Mouse (Mus musculus): ENCODE measurements around the gene Mxra8. TPM values are rescaled to one million over a fixed set of nuclear protein-coding genes. Genes with fewer than 3 reads are reported as not detected.

The Mxra8 gene
- total RNA-seq, 2 experiments from 2014 or later: 46.9 to 58.4 TPM

DNA sequence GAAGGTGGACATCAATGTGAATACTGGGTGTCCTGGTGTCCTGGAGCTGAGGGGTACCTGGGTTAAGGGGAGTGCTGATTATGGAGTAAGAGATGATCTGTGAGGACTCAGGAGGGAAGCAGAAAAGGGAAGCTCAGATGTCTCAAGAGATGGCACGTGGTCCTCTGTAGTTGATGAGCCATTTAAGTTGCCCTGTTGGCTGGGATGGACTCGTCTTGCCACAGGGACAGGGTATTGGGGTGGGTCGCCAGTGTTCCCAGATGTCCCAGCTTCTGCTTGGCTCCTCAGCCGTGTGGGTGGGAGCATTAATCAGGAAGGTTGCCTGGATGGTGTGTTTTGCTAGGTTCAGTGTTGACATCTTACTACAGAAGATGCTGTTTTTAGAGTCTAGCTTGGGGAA lies 6.2 kb upstream of the Mxra8 start:
- DNase-seq: no peak
- intact Hi-C loops (cut with DNase I): no loop called here

DNA sequence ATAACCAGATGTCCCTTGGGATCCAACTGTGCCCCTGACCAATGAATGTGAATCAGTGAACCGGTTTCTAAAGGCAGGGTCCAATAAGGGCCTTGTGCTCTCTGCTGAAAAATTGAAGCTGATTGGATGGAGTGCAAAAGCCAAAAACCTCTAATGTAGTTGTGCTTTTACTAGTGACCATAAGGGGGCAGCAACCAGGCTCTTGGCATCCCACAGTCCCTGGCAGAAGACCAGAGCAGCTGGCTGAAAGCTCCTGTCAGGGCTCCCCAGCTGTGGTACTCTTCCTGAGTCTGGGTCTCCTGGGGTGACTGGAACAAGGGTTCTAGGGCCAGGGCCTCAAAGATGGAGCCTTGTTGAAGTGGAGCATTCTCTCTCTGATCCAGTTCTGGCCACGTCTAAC lies 5.6 kb upstream of the Mxra8 start:
- intact Hi-C loops (cut with DNase I): no loop called here
- peak; percentile 87 to 93 for DNase-seq

DNA sequence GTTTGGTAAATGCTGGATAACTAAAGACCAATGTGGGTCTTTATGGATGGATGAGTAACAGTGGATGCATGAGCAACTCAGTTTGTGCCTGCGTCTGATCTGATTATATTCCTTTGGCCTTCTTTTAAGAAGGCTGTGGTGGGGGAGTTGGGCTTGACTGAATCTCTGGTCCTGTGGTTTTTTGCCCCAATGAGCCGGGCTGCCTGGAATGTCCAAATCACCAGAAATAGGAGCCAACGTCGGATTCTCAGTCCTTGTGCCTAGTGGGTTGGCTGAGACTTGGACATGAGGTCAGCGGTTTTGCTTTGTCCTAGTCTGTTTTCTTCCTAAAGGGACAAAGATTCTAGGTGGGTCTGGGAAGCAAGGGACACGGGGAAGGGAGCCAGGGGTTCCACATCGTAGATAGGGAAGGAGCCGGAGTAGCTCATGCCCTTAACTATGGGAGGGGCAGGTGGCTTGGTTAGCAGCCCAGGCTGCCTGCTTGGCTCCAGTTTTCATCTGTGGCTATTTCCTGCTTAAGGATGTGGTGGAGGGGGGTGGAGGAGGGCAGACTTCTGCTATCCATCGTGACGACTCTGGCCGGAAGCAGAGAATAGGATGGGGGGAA lies 2.0 kb upstream of the Mxra8 start:
- intact Hi-C loops (cut with DNase I): no loop called here
- peak; percentile 63 to 69 for DNase-seq

DNA sequence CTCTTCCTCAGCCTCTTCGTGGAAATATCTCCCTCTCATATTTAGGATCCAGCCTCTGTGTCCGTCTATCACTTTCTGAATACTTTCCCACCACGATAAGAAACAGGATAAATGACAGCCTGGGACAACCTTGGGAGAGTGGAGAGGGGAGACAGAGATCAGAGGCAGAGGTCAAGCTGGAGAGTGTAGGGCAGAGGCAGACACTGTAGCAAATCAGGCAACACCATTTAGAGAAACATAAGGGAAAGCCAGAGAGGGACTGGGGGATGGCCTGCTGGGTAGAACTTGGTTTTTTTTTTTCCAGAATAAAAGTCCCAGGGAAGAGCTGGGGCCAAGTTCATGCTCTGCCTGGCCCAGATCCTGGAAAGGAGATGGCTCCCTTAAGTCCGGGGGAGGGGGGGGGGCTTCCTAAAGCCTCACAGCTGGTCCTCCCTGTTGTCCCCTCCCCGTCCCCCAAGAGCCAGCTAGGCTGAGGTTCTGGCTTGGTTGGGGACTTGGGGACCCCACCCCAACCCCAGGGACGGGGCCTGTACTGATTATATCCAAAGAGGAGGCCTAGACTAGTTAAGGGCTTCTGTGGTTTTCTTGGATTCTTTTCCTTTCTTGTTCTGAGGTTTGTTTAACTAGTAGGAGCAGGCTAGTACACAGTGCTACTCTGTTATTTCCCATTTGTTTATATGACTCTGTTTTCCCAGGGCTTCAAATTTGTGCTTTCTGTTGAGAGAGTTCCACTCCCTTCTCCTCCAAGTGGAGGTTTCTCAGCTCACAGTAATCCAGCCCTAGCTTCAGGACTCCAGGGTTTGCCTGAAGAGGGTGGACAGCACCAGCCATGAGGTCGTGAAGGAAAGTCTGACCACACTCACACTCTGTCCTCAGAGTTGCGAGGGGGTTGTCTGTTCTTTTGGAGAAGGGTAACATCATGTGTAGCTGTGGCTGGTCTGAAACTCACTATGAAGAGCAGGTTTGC lies 1.0 kb upstream of the Mxra8 start:
- peak; percentile 65 for DNase-seq
- intact Hi-C loops (cut with DNase I): no loop called here

DNA sequence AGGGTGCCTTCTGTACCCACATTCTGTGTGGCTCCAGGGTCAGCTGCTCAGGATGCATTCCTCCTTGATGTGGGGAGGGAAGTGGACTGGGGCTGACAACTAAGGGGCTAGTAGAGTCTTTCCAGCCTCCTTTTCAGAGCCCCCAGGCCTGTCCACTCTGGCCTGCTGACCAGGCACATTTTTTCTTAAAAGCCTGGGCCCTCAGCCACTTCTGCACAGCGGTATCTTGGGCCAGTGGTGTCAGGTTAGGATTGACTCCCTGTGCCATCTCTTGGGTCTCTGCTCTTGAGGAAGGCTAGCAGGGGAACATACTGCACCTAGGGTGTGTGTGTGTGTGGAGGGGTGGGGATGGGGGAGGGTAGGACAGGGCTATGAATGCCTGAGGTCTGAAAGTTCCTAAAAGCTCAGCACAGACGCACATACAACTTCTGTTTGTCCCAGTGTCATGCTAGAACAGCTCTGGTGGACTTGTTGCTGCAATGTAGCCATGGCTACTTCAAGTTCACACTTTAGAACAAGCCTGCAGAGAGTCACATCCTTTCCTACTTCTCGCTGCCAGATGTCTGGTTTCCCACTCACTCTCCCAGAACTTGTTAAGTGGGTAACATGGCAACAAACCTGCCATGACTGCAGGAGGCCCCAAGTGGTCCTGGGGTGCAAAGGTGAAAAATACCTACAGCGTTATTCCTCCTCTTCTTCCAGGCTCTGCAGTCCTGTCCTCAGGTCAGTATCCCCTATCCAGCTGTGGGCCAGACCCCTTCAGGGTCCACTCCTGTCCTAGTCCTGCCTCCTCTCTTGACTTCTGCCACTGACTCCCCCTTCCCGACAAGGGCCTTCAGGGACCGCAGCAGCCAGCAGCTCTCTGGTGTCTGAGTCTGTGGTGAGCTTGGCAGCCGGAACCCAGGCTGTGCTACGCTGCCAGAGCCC lies 859 bp downstream of the Mxra8 start:
- intact Hi-C loops (cut with DNase I): no loop called here
- DNase-seq: peak in 1 of 2 experiments; percentile 21

DNA sequence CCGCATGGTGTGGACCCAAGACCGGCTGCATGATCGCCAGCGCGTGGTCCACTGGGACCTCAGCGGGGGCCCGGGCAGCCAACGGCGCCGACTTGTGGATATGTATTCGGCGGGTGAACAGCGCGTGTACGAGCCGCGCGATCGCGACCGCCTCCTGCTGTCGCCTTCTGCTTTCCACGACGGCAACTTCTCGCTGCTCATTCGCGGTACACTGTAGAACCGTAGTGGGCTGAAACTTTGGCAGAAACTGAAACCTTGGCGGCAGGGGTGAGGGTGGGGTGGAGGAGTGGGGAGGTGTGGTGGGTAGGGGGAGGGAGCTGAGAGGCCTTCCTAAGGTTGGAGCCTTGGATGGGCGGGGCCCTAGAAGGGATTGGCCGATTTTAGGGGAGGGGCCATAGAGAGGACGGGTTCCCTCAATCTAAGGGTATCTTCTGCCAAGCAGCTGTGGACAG lies 1.5 kb downstream of the Mxra8 start:
- intact Hi-C loops (cut with DNase I): no loop called here
- peak; percentile 67 to 76 for DNase-seq

DNA sequence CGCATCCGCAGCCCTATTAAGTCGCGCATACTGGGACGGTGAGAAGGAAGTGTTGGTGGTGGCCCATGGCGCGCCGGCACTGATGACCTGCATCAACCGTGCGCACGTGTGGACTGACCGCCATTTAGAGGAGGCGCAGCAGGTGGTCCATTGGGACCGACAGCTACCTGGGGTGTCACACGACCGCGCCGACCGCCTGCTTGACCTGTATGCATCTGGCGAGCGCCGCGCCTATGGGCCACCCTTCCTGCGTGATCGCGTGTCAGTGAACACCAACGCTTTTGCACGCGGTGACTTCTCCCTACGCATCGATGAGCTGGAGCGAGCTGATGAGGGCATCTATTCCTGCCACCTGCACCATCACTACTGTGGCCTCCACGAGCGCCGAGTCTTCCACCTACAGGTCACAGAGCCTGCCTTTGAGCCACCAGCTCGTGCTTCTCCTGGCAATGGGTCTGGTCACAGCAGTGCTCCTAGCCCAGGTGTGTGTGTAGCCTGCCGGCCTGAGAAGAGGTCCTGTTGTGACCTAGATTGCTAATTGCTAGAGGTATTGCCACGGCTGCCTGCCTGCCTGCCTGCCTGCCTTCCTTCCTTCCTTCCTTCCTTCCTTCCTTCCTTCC lies 2.3 kb downstream of the Mxra8 start:
- intact Hi-C loops (cut with DNase I): no loop called here
- DNase-seq: no peak

DNA sequence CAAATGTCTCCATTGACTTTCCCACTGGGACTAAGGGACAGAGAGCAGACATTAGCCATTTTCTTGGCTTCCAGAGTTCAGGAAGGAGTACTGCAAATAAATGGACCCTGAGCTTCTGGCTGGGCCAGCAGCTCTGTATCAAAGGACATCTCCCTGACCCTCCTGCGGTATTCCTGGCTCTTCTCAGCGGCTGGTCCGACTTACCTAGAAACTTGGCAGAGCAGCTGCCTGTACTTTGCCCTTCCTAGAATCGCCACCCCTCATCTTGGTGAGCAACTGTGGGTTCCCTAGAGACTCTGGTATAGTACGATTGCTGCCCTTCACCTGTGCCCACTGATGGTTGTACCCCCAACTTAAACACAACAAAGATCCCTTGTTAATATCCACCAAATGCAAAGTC lies 3.8 kb downstream of the Mxra8 start:
- intact Hi-C loops (cut with DNase I): no loop called here

DNA sequence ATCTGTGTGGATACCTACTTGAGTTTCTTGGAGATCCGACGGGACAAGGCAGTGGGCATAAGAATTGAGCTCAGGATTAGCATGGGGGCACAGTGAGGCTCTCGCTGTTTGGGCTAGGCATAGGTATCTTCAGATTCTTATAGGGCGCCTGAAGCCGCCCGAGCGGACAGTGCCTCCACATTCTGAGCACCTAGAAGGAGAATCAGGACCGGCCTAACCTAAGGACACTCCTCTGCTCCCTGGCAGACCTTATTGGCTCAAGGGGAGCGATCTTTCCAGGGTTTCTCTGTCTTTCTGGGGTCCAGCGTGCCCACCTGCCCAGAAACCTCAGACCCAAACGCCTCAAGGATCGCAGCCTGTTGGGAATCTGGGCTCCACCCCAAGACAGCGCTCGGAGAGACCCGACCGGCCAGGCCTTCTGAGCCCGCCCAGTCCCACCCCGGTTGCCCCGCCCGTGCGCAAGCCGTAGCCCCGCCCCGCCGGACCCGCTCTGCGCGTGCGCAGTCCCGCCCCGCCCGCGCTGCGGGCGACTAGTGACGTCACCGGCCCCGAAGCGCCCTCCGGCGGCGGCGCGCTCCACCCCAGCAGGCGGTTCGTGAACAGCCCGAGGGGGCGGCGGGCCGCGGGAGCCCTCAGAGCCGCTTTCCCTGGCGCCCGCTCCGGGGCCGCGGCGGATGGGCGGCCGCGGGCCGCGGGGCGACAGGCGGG lies 7.5 kb downstream of the Mxra8 start, which contains the start of gene Dvl1:
Dvl1 (plus strand) TSS at position 532 of the 708 bp plus-strand sequence.
- intact Hi-C loops (cut with DNase I): loop anchor here (1.0 kb wide), 1 partner anchor 15 kb away; no protein-coding TSS in a partner anchor
- peak; percentile 98 to 99 for DNase-seq

More for the DNA sequence above, 3.8 kb downstream of the Mxra8 start:
- DNase-seq: no peak

DNA sequence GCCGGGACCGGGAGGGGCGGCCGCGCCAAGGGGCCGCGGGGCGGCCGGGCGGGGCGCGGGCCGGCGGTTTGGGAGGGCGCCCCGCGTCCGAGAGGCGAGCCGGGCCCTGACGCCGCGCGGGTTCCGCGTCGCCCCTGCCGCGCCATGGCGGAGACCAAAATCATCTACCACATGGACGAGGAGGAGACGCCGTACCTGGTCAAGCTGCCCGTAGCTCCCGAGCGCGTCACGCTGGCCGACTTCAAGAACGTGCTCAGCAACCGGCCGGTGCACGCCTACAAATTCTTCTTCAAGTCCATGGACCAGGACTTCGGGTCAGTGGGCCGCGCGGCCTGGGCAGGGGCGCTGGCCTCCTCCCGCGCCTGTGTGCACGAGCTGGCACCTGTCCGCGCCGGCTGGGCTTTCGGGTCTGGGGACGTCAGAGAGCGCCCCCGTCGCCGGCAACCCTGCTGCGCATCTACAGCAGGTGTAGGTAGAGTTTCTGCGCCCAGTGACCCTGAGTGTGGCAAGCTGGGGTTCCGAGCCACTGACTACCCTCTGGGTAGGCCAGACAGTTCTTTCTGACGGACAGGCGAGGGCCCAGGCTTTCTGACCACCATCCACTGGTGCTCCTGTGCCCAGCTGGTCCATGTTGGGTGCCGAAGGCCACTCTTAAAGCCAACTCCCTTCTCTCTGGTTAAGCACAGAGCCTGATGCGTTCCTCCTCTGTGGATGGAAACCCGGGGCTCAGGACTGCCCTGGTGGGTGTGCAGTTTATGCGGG lies 8.3 kb downstream of the Mxra8 start:
- peak in 1 of 2 experiments; percentile 40 for DNase-seq
- intact Hi-C loops (cut with DNase I): loop anchor here (1.0 kb wide), 1 partner anchor 15 kb away; no protein-coding TSS in a partner anchor

DNA sequence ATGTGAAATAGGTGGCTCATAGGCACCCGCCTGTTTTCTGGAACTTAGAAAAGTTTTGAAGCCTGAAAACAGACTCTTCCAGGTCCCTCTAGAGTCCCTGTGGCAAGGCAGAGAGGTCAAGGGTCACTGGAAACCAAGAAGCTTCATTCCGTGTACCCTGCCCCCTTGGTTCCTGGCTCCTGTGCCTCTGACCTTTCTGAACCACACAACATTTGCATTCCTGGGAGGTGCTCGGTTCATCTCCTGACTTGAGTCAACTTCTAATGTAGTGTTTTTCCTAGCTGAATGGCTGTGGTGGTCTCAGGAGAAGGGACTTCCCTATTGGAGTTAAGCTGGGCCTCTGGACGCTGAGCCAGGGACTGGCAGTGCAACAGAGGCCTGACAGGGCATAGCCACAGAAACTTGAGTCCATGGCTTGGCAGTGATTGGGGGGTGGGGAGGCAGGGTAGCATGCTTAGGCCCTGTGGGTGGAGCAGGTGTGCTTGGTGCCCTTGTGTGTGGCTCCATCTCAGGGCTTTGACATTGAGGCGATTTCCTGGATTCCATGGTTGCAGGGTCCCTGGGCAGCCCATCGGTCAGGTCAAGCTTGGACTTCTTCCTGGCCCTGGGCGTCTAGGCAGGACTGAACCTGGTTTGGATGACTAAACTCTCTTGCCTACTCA lies 9.1 kb downstream of the Mxra8 start:
- no peak for DNase-seq
- intact Hi-C loops (cut with DNase I): no loop called here

DNA sequence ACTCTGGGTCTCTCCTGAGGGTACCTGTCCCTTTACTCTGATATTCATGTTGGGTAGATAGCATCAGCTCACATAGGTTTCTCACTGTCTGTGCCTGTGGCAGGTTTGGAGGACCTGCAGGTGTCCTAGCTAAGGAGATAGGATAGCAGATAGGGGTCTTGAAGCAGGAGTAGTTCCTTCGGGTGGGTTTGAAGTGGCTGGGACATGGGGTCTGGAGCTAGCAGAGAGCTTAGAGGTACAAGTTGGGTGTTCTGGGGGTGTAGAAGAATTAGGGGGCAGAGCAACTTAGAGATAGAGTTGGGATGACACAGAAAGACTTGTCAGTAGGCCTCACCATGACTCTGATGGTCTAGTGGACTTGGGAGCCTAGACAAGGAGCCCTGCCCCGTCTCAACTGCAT lies 9.9 kb downstream of the Mxra8 start:
- no peak for DNase-seq
- intact Hi-C loops (cut with DNase I): no loop called here

DNA sequence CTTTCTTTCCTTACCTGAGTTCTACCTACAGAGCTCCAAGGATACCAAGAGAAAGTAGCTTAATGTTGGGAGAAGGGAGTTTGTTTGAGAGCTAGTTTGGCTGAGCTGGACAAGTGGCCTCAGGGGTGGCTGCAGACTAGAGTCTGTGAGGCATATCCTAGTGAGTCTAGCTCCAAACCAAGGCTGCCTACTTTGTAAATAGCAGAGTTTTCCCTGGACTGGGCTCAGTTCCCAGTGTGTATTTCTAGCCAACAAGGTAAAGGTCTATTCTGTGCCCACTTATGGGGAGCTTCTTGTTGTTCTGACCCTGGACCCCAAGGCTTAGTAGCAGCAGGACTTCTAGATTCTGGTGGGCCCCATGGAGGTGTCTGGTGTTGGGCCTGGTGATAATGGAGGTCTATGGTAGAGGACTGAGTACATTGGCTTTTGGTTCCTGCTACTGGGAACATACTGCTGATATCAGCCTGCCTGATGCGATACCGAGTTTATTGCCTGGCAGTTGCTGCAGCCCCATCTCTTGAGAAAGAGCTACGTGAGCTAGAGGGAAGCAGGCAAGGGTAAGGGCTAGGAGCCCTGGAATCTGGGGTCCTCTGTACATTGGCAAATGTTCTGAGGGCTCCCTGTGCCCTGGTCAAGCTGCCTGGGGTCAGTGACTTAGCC lies 10.4 kb downstream of the Mxra8 start:
- DNase-seq: no peak
- intact Hi-C loops (cut with DNase I): no loop called here

DNA sequence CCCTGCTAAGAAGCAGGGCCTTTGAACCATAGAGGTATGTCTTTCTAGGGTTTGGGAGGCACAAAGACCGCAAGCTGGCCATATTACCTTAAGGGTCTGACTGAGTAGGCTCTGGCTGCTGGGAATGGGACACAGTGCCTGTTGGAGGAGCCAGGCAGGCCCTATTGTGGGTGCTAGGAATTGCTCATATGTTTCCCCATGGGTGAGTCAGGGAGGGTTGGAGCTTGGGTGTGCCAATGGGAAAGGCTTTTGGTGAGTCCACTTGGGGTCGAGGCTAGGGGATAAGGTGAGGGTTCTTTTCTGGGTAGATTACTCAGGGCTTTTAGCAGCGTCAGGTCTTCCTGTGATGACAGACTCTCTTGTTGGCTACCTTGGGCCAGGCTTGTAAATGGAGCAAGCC lies 11.9 kb downstream of the Mxra8 start:
- intact Hi-C loops (cut with DNase I): no loop called here
- DNase-seq: no peak

DNA sequence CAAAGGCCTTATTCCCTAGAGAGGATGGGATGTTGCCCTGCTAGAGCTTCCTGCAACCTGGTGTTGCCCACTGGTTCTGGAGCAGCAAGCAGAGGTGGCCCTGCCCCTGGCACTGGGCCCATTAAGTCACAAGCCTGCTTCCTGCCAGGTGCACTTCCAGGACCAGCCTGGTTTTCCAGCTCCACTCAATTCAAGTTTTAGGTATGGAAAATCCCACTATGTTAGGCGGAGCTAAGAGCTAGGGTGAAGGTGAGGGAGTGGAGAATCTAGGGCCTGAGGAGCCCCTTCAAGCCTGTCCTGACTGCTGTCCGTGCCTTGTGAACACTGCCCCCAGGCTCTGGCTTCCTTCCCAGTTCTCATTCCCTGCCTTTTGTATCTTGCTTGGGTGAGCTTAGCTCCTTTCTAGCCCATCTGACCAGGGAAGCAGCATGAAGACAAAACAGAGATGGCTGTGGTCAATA lies 12.5 kb downstream of the Mxra8 start:
- intact Hi-C loops (cut with DNase I): loop anchor here (2.0 kb wide), 1 partner anchor 15 kb away; no protein-coding TSS in a partner anchor
- peak in 1 of 2 experiments; percentile 31 for DNase-seq

DNA sequence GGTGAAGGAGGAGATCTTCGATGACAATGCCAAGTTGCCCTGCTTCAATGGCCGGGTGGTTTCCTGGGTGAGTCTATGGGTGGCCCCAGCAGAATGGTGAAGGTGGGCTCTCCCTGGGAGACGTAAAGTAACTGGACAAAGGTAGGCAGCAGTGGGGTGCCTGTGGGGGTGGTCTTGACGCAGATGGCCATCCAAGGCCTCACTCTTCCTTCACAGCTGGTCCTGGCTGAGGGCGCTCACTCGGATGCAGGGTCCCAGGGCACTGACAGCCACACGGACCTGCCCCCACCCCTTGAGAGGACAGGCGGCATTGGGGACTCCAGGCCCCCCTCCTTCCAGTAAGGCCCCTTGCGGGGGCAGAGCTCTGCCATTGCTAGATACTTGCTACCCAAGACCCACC lies 13.9 kb downstream of the Mxra8 start:
- DNase-seq: no peak
- intact Hi-C loops (cut with DNase I): loop anchor here (2.0 kb wide), 1 partner anchor 13 kb away; no protein-coding TSS in a partner anchor

DNA sequence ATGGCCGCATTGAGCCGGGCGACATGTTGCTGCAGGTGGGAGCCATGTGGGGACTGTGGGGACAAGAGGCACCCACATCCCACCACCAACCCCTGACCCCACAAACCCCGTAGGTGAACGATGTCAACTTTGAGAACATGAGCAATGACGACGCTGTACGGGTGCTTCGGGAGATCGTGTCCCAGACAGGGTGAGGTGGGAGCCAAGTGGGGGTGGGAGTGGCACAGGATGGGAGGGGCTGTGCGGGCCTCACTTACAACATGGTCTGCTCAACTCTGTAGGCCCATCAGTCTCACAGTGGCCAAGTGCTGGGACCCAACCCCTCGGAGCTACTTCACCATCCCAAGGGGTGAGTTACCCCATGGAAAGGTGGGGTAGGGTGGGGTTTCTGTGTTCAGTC lies 15.5 kb downstream of the Mxra8 start:
- intact Hi-C loops (cut with DNase I): no loop called here
- DNase-seq: no peak
